Mouse (Mus musculus) midbrain, embryonic 12.5 days (tissue): ENCODE measurements at regions not wholly inside any gene's neighbourhood (a gene's known extent, or its start where the extent isn't known, plus 50 kb on each side); places are given as distances from the start of the nearest gene placed in this dataset.
A peak's percentile ranks its signal among the peaks of the same experiment; 100 is the strongest.

ENCODE experiments used
- ATAC-seq: fragments of 200-750 bp; cut with Nextera tagmentation; 2 replicates; pipeline ENCODE4 v1.8.0; 2017; ENCODE audit warnings: low read depth, moderate TSS enrichment, moderate library complexity; ENCODE audit not compliant: low FRiP score
- H3K27ac ChIP-seq: fragments of 300-500 bp; sonication (generic); replicated peaks from 2 replicates; pipeline ENCODE4 v1.5.1; 2016; ENCODE audit warnings: mild to moderate bottlenecking
- H3K27me3 ChIP-seq: fragments of 300-500 bp; sonication (generic); 2 replicates; pipeline ENCODE4 v1.6.1; 2016; ENCODE audit warnings: mild to moderate bottlenecking
- H3K36me3 ChIP-seq: fragments of 300-500 bp; sonication (generic); 2 replicates; pipeline ENCODE4 v1.6.1; 2016
- H3K4me1 ChIP-seq: fragments of 300-500 bp; sonication (generic); 2 replicates; pipeline ENCODE4 v1.6.1; 2016
- H3K4me2 ChIP-seq: fragments of 300-500 bp; sonication (generic); replicated peaks from 2 replicates; pipeline ENCODE4 v1.6.1; 2016; ENCODE audit warnings: mild to moderate bottlenecking, moderate library complexity
- H3K4me3 ChIP-seq: fragments of 300-500 bp; sonication (generic); 2 replicates; pipeline ENCODE4 v1.5.1; 2016; ENCODE audit warnings: mild to moderate bottlenecking
- H3K9ac ChIP-seq: fragments of 300-500 bp; sonication (generic); replicated peaks from 2 replicates; pipeline ENCODE4 v1.6.1; 2016; ENCODE audit warnings: mild to moderate bottlenecking, moderate library complexity
- H3K9me3 ChIP-seq: fragments of 300-500 bp; sonication (generic); 2 replicates; pipeline ENCODE4 v1.6.1; 2016; ENCODE audit warnings: mild to moderate bottlenecking
- WGBS: fragments of 180-500 bp; shearing (Covaris S2); methylation state at CpG from one replicate; pipeline ENCODE4 v1.1.7; 2016; 5-methylcytosine and 5-hydroxymethylcytosine counted together

DNA sequence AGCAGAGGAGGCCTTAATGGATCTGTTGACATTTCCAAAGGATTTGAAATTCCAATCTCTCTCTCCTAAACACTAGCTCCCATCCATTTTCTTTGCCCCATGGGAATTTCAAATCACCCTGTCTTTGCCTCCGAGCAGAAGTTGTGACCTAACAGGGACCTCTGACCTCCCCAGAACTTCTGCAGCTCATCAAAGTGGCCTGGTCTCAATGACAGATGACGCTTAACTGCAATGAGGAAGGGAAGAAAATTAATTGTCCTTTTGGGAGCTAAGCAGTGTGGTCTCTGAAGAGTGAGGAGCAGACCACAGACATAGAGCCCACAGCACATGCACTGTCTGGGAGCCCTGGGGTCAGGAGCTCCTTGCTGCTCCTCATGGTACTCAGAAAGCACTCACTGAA lies 155.3 kb downstream of the Tox3 start:
- no peak overlapping the region for H3K4me3 ChIP-seq
- 42% methylated on average over 2 of the region's 2 CpGs for WGBS
- no peak for ATAC-seq
- no peak overlapping the region for H3K27ac ChIP-seq
- H3K9ac ChIP-seq, result no peak overlapping the region
- H3K4me2 ChIP-seq, result no peak overlapping the region
- H3K4me1 ChIP-seq, result 0 out of 2 replicates have a peak, but pooled peaks cover 4% of the 10 kb centered on the region
- no peaks in the 10 kb centered on the region for H3K36me3 ChIP-seq
- no peaks in the 10 kb centered on the region for H3K9me3 ChIP-seq
- no peaks in the 10 kb centered on the region for H3K27me3 ChIP-seq

DNA sequence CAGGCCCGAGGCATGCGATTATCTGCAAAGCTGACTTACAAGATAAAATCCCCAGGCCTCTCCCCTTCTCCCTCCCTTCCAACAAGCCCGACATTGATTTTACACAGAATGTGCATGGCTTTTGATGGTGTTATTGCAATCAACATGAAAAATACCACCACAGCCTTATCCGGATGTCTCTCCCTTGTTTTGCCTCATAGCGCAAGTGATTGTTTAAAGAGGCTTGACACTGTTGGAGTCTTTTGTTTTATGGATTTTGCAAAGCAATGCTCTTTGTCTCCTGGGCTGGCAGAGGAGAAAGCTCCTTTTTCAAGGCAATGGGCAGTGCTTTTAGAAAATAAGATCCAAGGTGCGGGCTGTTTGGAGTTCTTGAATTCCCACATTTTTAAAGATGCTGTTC lies 165.3 kb downstream of the Tox3 start:
- Histone ChIP-seq H3K4me1 (no peaks in the 10 kb centered on the region), H3K4me3 (no peak overlapping the region), H3K4me2 (no peak overlapping the region), H3K27me3 (0 out of 2 replicates have a peak, but pooled peaks cover 3% of the 10 kb centered on the region), H3K9me3 (no peaks in the 10 kb centered on the region), H3K9ac (no peak overlapping the region), H3K36me3 (no peaks in the 10 kb centered on the region), H3K27ac (no peak overlapping the region)
- ATAC-seq, result no peak
- 28% methylated on average over 6 of the region's 6 CpGs for WGBS

DNA sequence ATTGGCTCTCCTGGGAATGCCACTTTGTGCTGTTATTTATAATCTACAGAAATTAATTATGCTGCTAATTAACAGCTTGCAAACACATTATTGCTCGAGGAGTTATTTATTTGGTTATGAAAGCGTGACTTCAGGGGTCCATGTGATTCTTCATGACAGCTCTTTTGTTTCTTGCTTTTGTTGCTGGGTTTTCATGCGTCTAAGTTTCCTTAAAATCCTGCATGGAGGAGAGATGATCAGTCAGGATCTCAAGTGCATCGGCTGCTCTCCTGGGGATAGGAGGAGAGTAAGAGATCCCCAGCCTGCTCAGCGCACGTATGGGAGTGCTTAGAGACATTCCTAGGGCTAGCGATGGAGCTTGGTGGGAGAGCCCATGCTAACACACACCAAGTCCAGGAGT lies 171.4 kb downstream of the Tox3 start:
- peaks cover 15% of the 10 kb centered on the region for H3K4me1 ChIP-seq
- peak overlapping the region; percentile 24; the same call in 1 of the 2 replicates for H3K4me2 ChIP-seq
- H3K4me3 ChIP-seq, result no peak overlapping the region
- no peaks in the 10 kb centered on the region for H3K9me3 ChIP-seq
- no peak for ATAC-seq
- no peak overlapping the region for H3K9ac ChIP-seq
- H3K36me3 ChIP-seq, result no peaks in the 10 kb centered on the region
- H3K27me3 ChIP-seq, result peaks cover 10% of the 10 kb centered on the region
- WGBS, result 31% methylated on average over 7 of the region's 7 CpGs
- H3K27ac ChIP-seq, result no peak overlapping the region

DNA sequence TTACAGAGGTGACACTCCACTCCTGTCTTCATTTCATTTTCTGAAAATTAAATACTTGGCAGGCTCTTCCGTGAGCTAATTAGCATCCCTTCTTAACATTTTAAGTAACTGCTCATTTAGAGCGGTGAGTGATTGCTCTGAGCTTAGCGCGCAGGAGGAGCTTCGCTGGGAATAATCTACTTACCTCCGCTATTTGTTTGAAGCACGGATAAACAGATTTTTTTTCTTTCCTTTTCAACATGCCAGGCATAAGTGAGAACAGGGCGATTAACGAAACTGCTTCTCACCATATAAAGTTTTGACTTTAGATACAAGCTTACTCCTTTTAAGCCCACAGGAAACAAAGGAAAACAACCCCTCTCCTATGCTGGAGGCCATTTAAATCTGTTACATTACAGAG lies 171.8 kb downstream of the Tox3 start:
- Histone ChIP-seq H3K9ac (no peak overlapping the region), H3K4me3 (no peak overlapping the region), H3K4me2 (peak overlapping the region; percentile 24; the same call in 1 of the 2 replicates), H3K4me1 (peaks cover 16% of the 10 kb centered on the region), H3K27me3 (peaks cover 10% of the 10 kb centered on the region), H3K27ac (no peak overlapping the region), H3K36me3 (no peaks in the 10 kb centered on the region), H3K9me3 (no peaks in the 10 kb centered on the region)
- no peak for ATAC-seq
- WGBS, result 10% methylated on average over 9 of the region's 9 CpGs

DNA sequence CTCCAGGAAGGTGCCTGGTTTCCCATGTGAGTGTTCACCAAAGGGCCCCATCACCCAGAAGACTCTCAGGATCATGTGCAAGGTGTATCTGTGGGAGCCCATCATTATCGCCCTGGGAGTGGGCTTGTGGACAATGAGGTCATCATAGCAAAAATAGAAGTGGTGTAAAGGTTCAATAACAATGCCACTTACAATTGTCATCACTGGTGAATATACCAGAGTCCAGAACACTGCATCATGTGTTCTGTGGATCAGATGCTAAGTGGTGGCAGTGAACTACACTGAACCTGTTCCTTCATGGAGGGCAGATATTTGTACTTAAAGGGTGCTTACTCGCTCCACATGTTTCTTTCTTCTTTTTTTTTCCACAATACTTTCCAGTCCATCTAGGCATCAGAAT lies 181.5 kb downstream of the Tox3 start:
- no peaks in the 10 kb centered on the region for H3K9me3 ChIP-seq
- H3K4me2 ChIP-seq, result no peak overlapping the region
- H3K27ac ChIP-seq, result no peak overlapping the region
- H3K9ac ChIP-seq, result no peak overlapping the region
- no peak for ATAC-seq
- H3K4me1 ChIP-seq, result no peaks in the 10 kb centered on the region
- WGBS, result 93% methylated on average over 2 of the region's 2 CpGs
- H3K4me3 ChIP-seq, result no peak overlapping the region
- no peaks in the 10 kb centered on the region for H3K27me3 ChIP-seq
- H3K36me3 ChIP-seq, result no peaks in the 10 kb centered on the region

DNA sequence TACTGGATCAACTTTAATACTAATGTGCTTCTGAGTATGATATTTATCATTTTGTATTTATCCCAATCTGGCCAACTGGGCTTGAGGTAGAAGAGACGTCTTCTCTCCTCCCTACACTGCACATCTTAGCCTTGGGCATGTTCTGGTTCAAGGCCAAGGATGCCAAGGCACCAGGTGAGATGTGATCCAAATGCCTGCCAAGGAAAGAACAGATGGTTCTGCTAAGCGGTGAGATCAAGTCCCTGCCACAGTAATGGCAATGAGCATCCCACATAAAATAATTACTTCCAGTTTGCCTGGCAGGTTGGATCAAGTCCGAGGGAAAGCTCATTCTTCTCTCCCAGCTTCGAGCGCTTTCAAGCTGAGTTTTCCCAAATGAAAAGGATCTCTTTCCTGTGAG lies 196.7 kb downstream of the Tox3 start:
- Histone ChIP-seq H3K4me1 (peaks cover 8% of the 10 kb centered on the region; the same call in 1 of the 2 replicates), H3K36me3 (no peaks in the 10 kb centered on the region), H3K4me2 (no peak overlapping the region), H3K27ac (no peak overlapping the region), H3K27me3 (no peaks in the 10 kb centered on the region), H3K9ac (no peak overlapping the region), H3K4me3 (no peak overlapping the region), H3K9me3 (no peaks in the 10 kb centered on the region)
- whole genome bisulfite sequencing, result 94% methylated on average over 5 of the region's 5 CpGs
- no peak for ATAC-seq

DNA sequence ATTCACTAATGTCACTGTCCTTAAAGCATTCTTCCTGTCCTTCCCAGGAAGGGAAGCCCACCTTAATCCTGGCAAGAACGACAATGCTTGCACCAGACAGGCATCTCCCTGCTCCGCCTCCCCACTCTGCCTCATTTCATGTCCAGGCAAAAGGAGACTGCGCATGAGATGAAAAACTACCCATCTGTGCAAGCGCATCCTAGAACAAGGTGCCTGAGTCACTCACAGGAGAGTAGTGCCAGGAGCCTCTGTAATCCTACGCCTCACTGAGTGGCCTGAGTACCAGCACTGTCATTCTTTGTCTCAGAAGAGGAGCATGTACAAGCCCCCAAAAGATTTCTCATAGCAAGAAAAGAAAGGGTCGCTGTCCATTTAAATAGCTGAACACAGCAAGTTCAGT lies 198.2 kb downstream of the Tox3 start:
- H3K4me2 ChIP-seq, result no peak overlapping the region
- H3K27ac ChIP-seq, result no peak overlapping the region
- H3K36me3 ChIP-seq, result no peaks in the 10 kb centered on the region
- no peak overlapping the region for H3K4me3 ChIP-seq
- H3K27me3 ChIP-seq, result no peaks in the 10 kb centered on the region
- ATAC-seq, result no peak
- H3K9ac ChIP-seq, result no peak overlapping the region
- H3K9me3 ChIP-seq, result no peaks in the 10 kb centered on the region
- peaks cover 13% of the 10 kb centered on the region for H3K4me1 ChIP-seq
- 54% methylated on average over 6 of the region's 6 CpGs for WGBS

DNA sequence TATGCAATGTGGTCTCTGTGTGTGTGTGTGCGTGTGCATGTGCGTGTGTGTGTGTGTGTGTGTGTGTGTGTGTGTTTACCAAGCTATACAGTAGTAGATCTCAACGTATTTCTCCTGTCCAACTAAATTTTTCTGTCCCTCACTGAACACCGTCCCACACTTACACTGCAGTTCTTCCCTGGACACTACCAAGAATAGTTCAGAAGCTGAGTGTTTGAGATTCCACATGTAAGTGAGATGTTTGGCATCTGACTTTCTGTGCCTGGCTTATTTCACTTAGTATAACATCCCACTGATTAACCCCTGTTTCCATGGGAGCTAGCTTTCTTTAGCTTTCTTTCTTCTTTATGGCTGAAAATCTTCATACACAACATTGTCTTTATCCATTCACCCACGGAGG lies 213.5 kb downstream of the Tox3 start:
- Histone ChIP-seq H3K4me2 (no peak overlapping the region), H3K36me3 (no peaks in the 10 kb centered on the region), H3K9me3 (no peaks in the 10 kb centered on the region), H3K4me3 (no peak overlapping the region), H3K4me1 (no peaks in the 10 kb centered on the region), H3K27ac (no peak overlapping the region), H3K27me3 (no peaks in the 10 kb centered on the region), H3K9ac (no peak overlapping the region)
- 84% methylated on average over 5 of the region's 5 CpGs for WGBS
- no peak for ATAC-seq

DNA sequence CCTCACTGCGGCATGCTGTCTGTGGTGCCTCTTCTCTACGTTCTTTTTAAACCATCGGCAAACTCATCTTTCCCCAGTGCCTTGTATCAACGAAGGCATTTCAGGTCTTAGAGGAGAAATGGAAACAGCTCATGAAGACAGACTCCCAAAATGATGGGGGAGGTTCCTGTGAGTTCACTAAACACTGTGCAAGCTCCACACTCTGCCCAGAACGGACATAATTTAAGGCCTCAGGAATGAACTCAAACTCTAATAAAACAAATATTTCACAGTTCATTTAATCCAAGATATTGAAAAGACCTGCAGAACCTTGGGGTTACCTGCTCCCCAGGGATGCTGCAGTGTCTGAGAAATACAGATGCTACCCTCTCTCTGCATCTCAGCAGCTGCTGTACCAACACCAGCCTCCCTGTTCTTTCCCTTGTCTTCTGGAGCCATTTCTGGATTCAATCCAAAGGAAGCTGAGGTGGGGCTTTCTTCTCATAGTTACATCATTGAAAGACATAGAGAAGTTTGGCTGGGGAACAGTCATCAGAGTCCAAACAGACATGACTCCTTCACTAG lies 217.4 kb downstream of the Tox3 start:
- 88% methylated on average over 5 of the region's 5 CpGs for WGBS
- no peak overlapping the region for H3K4me2 ChIP-seq
- ATAC-seq, result no peak
- H3K4me1 ChIP-seq, result no peaks in the 10 kb centered on the region
- no peak overlapping the region for H3K4me3 ChIP-seq
- H3K36me3 ChIP-seq, result no peaks in the 10 kb centered on the region
- no peaks in the 10 kb centered on the region for H3K9me3 ChIP-seq
- no peak overlapping the region for H3K9ac ChIP-seq
- no peaks in the 10 kb centered on the region for H3K27me3 ChIP-seq
- H3K27ac ChIP-seq, result no peak overlapping the region

DNA sequence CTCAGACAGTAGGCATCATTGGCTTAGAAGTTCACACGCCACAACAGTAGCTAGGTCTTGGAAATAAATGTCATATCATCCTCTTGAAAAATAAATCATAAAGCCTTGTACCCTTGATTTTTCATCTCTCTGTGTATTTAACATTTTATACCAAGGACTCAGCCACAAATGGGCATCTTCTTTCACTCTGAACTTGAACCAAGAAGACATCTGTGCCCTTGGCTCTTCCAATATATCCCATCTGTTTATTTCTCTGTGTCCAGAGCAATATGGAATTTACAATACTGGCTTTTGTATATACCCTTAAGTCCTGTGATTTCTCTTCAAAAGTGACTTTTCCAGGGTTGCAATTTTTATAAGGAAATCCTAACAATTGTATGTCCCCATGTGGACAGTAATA lies 222.7 kb downstream of the Tox3 start:
- Histone ChIP-seq H3K4me3 (no peak overlapping the region), H3K27ac (no peak overlapping the region), H3K36me3 (no peaks in the 10 kb centered on the region), H3K4me2 (no peak overlapping the region), H3K4me1 (peaks cover 10% of the 10 kb centered on the region; the same call in 1 of the 2 replicates), H3K9ac (no peak overlapping the region), H3K27me3 (no peaks in the 10 kb centered on the region), H3K9me3 (no peaks in the 10 kb centered on the region)
- no peak for ATAC-seq
- 97% methylated on average over 1 of the region's 1 CpGs for WGBS

DNA sequence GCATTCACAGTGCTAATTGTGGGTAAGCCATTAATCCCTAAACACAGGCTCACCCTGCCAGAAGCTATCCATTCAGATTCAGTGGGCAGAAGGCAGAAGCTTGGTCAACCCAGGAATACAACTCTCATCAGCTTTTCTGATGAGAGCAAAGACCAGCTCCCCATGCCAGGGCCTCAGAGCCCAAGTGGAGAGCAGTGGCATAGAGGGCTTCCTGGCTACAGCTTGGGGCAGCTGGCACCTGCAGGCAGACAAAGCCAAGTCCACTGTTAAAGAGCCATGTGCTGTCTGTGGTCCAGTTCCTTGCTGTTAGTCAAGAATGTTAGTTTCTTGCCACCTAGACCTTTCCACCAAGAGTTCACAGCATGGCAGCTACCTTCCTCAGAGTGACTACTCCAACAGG lies 225.0 kb downstream of the Tox3 start:
- no peak overlapping the region for H3K4me2 ChIP-seq

DNA sequence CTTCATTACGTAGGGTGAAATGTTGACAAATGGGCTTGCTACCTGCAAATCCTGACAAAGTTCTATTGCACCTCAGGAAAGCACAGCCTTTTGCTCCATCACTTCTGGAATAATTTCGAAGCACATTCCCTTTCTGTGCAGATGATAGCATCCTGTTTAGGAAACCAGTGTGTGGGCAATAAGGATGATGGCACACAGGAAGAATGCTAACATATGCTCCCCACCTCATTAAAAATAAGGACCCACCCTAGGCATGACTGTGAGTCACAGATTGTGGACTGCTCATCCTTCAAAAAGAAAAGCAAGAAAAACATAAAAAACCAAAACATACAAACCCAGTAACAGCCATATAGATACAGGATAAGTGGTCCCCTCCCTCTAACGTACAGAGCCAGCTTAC lies 226.2 kb downstream of the Tox3 start:
- Histone ChIP-seq H3K4me3 (no peak overlapping the region), H3K9me3 (no peaks in the 10 kb centered on the region), H3K27ac (no peak overlapping the region), H3K9ac (no peak overlapping the region), H3K4me1 (peaks cover 10% of the 10 kb centered on the region; the same call in 1 of the 2 replicates), H3K27me3 (no peaks in the 10 kb centered on the region), H3K36me3 (no peaks in the 10 kb centered on the region), H3K4me2 (no peak overlapping the region)
- 82% methylated on average over 3 of the region's 3 CpGs for WGBS
- no peak for ATAC-seq

More for the DNA sequence above, 225.0 kb downstream of the Tox3 start:
- ATAC-seq, result no peak
- no peaks in the 10 kb centered on the region for H3K27me3 ChIP-seq
- H3K36me3 ChIP-seq, result no peaks in the 10 kb centered on the region
- H3K4me3 ChIP-seq, result no peak overlapping the region
- no peaks in the 10 kb centered on the region for H3K9me3 ChIP-seq
- H3K9ac ChIP-seq, result no peak overlapping the region
- H3K27ac ChIP-seq, result no peak overlapping the region
- peaks cover 10% of the 10 kb centered on the region; the same call in 1 of the 2 replicates for H3K4me1 ChIP-seq

DNA sequence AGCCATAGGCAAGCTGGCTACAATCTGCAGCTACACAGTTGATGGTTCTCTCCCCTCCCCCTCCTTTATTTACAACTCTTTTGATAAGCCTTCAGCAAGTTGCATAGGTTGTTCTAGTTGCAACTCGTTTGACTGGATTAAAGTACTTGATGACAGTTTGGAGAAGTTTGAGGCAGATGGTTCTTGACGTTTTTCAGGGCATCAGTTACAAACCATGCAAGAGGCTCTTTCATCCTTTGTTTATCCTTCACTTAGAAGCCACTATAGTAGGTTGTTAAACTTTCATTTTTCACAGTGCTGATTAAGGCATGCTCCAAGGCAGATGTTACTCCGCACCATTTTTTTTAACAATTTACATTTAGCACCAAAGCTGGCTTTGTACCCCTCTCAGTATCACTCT lies 227.1 kb downstream of the Tox3 start:
- Histone ChIP-seq H3K4me3 (no peak overlapping the region), H3K9me3 (no peaks in the 10 kb centered on the region), H3K27me3 (no peaks in the 10 kb centered on the region), H3K4me2 (no peak overlapping the region), H3K36me3 (no peaks in the 10 kb centered on the region), H3K4me1 (peaks cover 10% of the 10 kb centered on the region; the same call in 1 of the 2 replicates), H3K9ac (no peak overlapping the region), H3K27ac (no peak overlapping the region)
- 24% methylated on average over 3 of the region's 3 CpGs for WGBS
- peak; percentile 79 for ATAC-seq
